In the genomic region with DNA sequence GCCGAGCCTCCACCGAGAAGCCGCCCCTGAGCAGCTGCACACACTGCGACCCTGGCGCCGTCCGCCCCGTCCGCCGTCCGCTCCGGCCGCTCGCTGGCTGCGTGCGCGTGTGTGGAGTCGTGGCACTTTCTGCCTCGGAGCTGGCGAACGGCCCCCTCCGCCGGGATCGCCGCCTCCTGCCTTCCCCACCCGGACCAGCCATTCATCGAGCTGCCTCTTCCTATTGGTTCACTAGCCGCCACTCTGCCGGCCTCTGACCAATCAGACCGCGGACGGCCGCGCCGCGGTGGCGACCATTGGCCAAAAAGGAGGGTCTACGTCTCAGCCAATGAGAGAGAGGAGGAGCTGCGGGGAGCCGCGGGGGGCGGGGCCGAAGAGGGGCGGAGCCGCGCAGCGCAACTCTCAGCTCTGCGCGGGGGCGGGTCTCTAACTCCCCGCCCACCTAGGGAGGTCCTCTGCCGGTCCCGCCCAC, we compare ENCODE assay signal across 8 mouse cellular contexts. TPM values are rescaled to one million over a fixed set of nuclear protein-coding genes. Genes with fewer than 3 reads are reported as not detected.
DNase-seq lines count a peak whose midpoint lies in the region; ATAC-seq and TF ChIP-seq lines count a peak whose summit lies in the region.

A gene (minus strand): TSS at position 184 of the 472 bp plus-strand sequence.

- ATAC-seq in activated CD4-positive, CD25-positive, alpha-beta regulatory T cell, adult 4 months = peak; percentile 94

- H3K4me3 ChIP-seq in cortical plate, adult 2 months (ENCODE audit: insufficient read depth, low read length) = peak within 1 kb of the TSS; percentile 42
- H3K4me3 ChIP-seq in megakaryocyte, embryonic 14.5 days (replicated peaks) = peak within 1 kb of the TSS; percentile 97

- DNase-seq in gastrocnemius, adult 8-10 months (ENCODE audit: low spot score in 2 of 2) = peak; percentile 99
- DNase-seq in hindlimb bud, embryonic 11.5 days (ENCODE audit: extremely low spot score, low read depth, low spot score) = peak; percentile 94
- DNase-seq in left cerebral cortex, adult 8-10 months (ENCODE audit: low spot score in 2 of 2) = peak; percentile 93 to 100
- DNase-seq in right cerebral cortex, postnatal 10 days (ENCODE audit: low spot score in 2 of 2) = peak; percentile 99
- DNase-seq in urinary bladder, postnatal 25 days (ENCODE audit: low spot score) = peak; percentile 95

- peaks cover 24% of the 10 kb centered on the region for H3K36me3 ChIP-seq in megakaryocyte, embryonic 14.5 days (replicated peaks; ENCODE audit: low read length)

- peaks cover 2% of the 10 kb centered on the region; the same call in 1 of the 2 replicates for H3K4me1 ChIP-seq in cortical plate, adult 2 months (ENCODE audit: control insufficient read depth, insufficient read depth, low read length)
- peaks cover 47% of the 10 kb centered on the region for H3K4me1 ChIP-seq in megakaryocyte, embryonic 14.5 days

- no peak for TF ChIP-seq CTCF in cortical plate, adult 2 months (IDR thresholded peaks at IDR 0.05; ENCODE audit: extremely low read depth, insufficient read depth, low read length)

- no peaks in the 10 kb centered on the region for H3K9me3 ChIP-seq in megakaryocyte, embryonic 14.5 days

- H3K27me3 ChIP-seq in megakaryocyte, embryonic 14.5 days (replicated peaks) = peaks cover 2% of the 10 kb centered on the region

- peak within 1 kb of the TSS; percentile 63 for H3K27ac ChIP-seq in cortical plate, adult 2 months (ENCODE audit: insufficient read depth, low read length)

- TF ChIP-seq POLR2A in cortical plate, adult 2 months (IDR thresholded peaks at IDR 0.05; ENCODE audit: extremely low read depth, insufficient read depth, low read length) = peak; percentile 75

RNA-seq across cellular contexts. Expression of the gene that starts here (rescaled TPM):
- polyA plus RNA-seq in activated CD4-positive, CD25-positive, alpha-beta regulatory T cell, adult 4 months (2017; shearing (Covaris generic)) = 10 to 100 TPM; 34.6 to 36.9 TPM
- 55.3 and 58.0 TPM in 2 replicates for polyA plus RNA-seq in cortical plate, adult 2 months (2012; rRNA removed)
- total RNA-seq in gastrocnemius, adult 8-10 months (2022) = 10 to 100 TPM; 21.1 to 36.7 (median 29.5) TPM
- total RNA-seq in left cerebral cortex, adult 8-10 months (2022) = 10 to 100 TPM; 53.3 to 85.0 (median 64.7) TPM
- polyA plus RNA-seq in megakaryocyte, embryonic 14.5 days (2012; ENCODE audit: insufficient read depth, low replicate concordance) = 84.2 and 386 TPM in 2 replicates

Comparison
In these comparisons a context has a peak if more than half of its experiments do, and no peak if none do; other contexts are left out.
1. Peak in every context shown above with its lines: DNase-seq, ATAC-seq, H3K4me3 ChIP-seq and H3K27ac ChIP-seq.